Mouse (Mus musculus) kidney, embryonic 15.5 days (tissue): ENCODE measurements around the gene Tesk1. TPM values are rescaled to one million over a fixed set of nuclear protein-coding genes. Genes with fewer than 3 reads are reported as not detected.
A peak's percentile ranks its signal among the peaks of the same experiment; 100 is the strongest.
"Not testable (repeated sequence)": the region's sequence is repeated elsewhere in the genome, so short reads cannot be mapped to it uniquely, and the experiment has no call there.

Experiments
- ATAC-seq: fragments of 200-750 bp; cut with Nextera tagmentation; replicated peaks from 2 replicates; pipeline ENCODE4 v1.8.0; 2017; ENCODE audit warnings: moderate TSS enrichment; ENCODE audit not compliant: low FRiP score
- H3K27ac ChIP-seq: fragments of 300-500 bp; sonication (generic); 2 replicates; pipeline ENCODE4 v1.5.1; 2015; ENCODE audit warnings: mild to moderate bottlenecking, inconsistent platforms
- H3K27me3 ChIP-seq: fragments of 300-500 bp; sonication (generic); 2 replicates; pipeline ENCODE4 v1.6.1; 2015; ENCODE audit warnings: inconsistent platforms
- H3K36me3 ChIP-seq: fragments of 300-500 bp; sonication (generic); 2 replicates; pipeline ENCODE4 v1.6.1; 2015; ENCODE audit warnings: inconsistent platforms
- H3K4me1 ChIP-seq: fragments of 300-500 bp; sonication (generic); 2 replicates; pipeline ENCODE4 v1.6.1; 2015; ENCODE audit warnings: inconsistent platforms
- H3K4me2 ChIP-seq: fragments of 300-500 bp; sonication (generic); 2 replicates; pipeline ENCODE4 v1.6.1; 2015; ENCODE audit warnings: moderate library complexity, mild to moderate bottlenecking, inconsistent platforms
- H3K4me3 ChIP-seq: fragments of 300-500 bp; sonication (generic); replicated peaks from 2 replicates; pipeline ENCODE4 v1.5.1; 2015; ENCODE audit warnings: mild to moderate bottlenecking, inconsistent platforms
- H3K9ac ChIP-seq: fragments of 300-500 bp; sonication (generic); 2 replicates; pipeline ENCODE4 v1.6.1; 2015; ENCODE audit warnings: mild to moderate bottlenecking, inconsistent platforms
- H3K9me3 ChIP-seq: fragments of 300-500 bp; sonication (generic); replicated peaks from 2 replicates; pipeline ENCODE4 v1.6.1; 2016; ENCODE audit warnings: inconsistent platforms
- WGBS: fragments of 180-500 bp; shearing (Covaris S2); methylation state at CpG from one replicate; pipeline ENCODE4 v1.1.7; 2015; ENCODE audit warnings: mixed read lengths; 5-methylcytosine and 5-hydroxymethylcytosine counted together
- polyA plus RNA-seq: library from polyadenylated mRNA; unstranded; fragments of >200 nt; fragmentation: Nextera tagmentation; extraction: Ambion mirVana; gene quantifications from 2 replicates; pipeline ENCODE4 v1.2.1, GENCODE M21; 2015

The Tesk1 gene
- polyA plus RNA-seq, 1 experiment from 2014 or later: 7.4 TPM

DNA sequence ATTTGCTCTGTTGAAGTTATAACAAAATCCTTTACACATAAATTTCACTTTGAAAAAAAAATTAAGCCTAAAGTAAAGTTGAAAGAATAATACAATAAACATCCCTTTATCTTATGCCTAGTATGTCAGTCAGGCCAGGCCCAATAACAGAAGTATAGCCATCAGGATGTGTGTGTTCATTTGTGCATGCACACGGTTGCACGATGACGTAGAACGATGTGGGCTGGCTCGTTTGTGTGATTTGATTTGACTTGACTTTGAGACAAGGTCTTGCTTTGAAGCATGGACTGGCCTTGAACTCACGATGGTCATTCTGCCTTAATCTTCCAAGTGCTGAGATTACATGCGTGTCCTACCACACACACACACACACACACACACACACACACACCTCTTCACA, 25.1 kb downstream of the Tesk1 start:
- no peak overlapping the region for H3K27ac ChIP-seq
- ATAC-seq: no peak
- H3K27me3 ChIP-seq: no peaks in the 10 kb centered on the region
- H3K4me1 ChIP-seq: no peaks in the 10 kb centered on the region
- no peak overlapping the region for H3K4me2 ChIP-seq
- WGBS: 92% methylated on average over 7 of the region's 7 CpGs
- no peaks in the 10 kb centered on the region for H3K36me3 ChIP-seq
- H3K9me3 ChIP-seq: no peaks in the 10 kb centered on the region
- H3K9ac ChIP-seq: no peak overlapping the region
- H3K4me3 ChIP-seq: no peak overlapping the region

DNA sequence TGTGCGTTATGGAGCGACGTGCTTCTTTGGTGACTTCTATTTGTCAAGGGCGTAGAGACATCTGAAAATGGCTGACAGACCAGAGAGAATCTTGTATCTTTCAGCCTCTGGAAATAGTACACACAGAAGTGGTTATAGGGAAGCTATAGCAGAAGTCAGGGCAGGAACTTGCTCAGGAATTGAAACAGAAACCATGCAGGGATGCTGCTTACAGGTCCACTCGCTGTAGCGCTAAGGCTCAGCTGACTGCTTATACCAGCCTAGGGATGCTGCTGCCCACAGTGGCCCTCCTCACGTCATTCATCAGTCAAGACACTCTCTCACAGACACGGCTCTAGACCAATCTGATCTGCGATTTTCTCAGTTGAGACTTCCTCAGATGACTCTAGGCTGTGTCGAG, 28.6 kb downstream of the Tesk1 start:
- no peak overlapping the region for H3K4me3 ChIP-seq
- ATAC-seq: no peak

DNA sequence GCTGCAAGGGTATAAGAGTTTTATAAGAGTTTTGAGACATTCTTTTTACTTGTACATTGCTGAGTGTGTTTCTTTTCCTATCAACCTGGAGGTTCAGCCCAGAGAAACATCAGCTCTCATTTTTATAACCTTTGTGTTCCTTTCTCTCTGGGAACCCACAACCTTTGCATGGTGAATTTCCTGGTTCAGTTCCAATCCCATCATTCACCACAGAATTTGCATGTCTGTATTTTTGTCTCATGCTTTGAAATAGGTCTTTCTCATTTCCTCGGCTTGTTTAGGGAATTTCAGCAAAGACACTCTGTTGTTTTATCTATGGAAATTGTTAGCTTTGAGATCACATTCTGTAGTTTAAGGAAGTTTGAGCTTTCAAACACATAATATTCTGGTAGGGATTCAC, 31.9 kb downstream of the Tesk1 start:
- Histone ChIP-seq H3K27me3 (no peaks in the 10 kb centered on the region), H3K9ac (no peak overlapping the region), H3K4me3 (no peak overlapping the region), H3K36me3 (no peaks in the 10 kb centered on the region), H3K9me3 (no peaks in the 10 kb centered on the region), H3K27ac (no peak overlapping the region), H3K4me2 (no peak overlapping the region), H3K4me1 (peaks cover 8% of the 10 kb centered on the region)
- ATAC-seq: no peak
- 76% methylated on average over 1 of the region's 1 CpGs for WGBS

More for the DNA sequence above, 28.6 kb downstream of the Tesk1 start:
- H3K27ac ChIP-seq: no peak overlapping the region
- H3K9me3 ChIP-seq: no peaks in the 10 kb centered on the region
- whole genome bisulfite sequencing: 89% methylated on average over 10 of the region's 10 CpGs
- no peak overlapping the region for H3K9ac ChIP-seq
- H3K4me2 ChIP-seq: no peak overlapping the region
- no peaks in the 10 kb centered on the region for H3K36me3 ChIP-seq
- no peaks in the 10 kb centered on the region for H3K4me1 ChIP-seq
- no peaks in the 10 kb centered on the region for H3K27me3 ChIP-seq

DNA sequence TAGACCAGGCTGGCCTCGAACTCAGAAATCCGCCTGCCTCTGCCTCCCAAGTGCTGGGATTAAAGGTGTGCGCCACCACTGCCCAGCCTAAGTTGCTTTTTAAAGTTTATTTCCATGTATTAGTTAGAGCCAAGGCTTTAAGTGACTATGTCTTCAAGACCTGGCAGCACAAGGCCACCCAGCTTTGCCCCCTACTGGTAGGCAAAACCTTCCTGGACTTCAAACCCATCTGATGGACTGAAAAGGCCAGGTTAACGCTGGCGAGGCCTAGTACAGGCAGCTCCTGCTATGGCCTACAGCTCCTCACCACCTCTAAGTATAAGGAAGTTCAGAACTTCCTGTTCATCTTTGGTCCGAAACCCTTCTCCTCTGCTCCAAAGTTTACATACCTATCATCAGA, 34.9 kb downstream of the Tesk1 start:
- no peaks in the 10 kb centered on the region for H3K36me3 ChIP-seq
- WGBS: 84% methylated on average over 6 of the region's 6 CpGs
- H3K4me3 ChIP-seq: no peak overlapping the region
- H3K27ac ChIP-seq: no peak overlapping the region
- H3K4me2 ChIP-seq: no peak overlapping the region
- H3K27me3 ChIP-seq: no peaks in the 10 kb centered on the region
- no peak overlapping the region for H3K9ac ChIP-seq
- peaks cover 13% of the 10 kb centered on the region for H3K4me1 ChIP-seq
- ATAC-seq: no peak
- no peaks in the 10 kb centered on the region for H3K9me3 ChIP-seq

DNA sequence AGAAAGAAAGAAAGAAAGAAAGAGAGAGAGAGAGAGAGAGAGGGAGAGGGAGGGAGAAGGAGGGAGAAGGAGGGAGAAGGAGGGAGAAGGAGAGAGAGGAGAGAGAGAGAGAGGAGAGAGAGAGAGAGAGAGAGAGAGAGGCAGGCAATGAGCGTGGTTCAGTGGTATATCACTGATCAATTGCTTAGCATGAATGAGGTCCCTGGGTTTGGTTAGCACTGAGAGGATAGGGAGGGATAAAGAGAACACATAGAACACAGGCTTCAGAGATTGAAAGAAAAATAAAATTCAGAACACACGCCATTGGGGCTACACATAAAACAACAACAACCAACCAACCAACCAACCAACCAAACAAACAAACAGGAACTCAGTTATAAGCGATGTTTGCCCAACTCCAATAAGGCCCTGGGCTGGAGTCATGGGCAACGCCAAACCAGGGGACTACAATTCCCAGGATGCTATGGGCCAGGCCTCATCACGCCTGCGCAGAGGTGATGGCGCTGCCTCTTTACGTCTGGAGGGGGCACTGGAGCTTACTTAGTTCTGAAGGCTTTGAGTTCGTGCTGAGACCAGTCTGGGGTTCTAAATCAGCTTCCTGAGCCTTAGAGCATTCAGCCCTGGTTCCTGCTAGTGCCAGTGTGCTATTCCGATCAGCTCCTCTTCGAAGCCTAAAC, 36.3 kb downstream of the Tesk1 start:
- peak; percentile 93 for ATAC-seq
- Histone ChIP-seq H3K27me3 (no peaks in the 10 kb centered on the region), H3K27ac (peak overlapping the region; percentile 65), H3K9me3 (no peaks in the 10 kb centered on the region), H3K36me3 (no peaks in the 10 kb centered on the region), H3K4me3 (peak overlapping the region; percentile 37), H3K4me1 (peaks cover 13% of the 10 kb centered on the region), H3K9ac (peak overlapping the region; percentile 40; the same call in 1 of the 2 replicates), H3K4me2 (peak overlapping the region; percentile 59)
- 17% methylated on average over 11 of the region's 11 CpGs for WGBS

DNA sequence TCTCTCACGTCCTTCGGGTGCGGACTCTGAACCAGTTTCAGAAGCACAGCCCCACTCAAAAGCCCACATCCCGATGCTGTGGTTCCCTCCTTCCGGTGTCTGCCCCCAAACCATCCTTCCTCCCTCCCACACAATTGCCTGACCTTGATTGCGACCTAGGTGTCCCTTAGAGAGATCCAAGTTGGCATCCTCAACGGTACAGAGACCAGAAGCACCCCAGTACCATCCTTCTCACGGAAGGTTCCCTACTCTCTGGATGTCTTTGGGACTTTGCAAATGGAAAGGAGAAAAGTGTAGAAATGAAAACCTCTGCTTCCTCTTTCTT, 36.8 kb downstream of the Tesk1 start:
- Histone ChIP-seq H3K4me3 (peak overlapping the region; percentile 37), H3K36me3 (no peaks in the 10 kb centered on the region), H3K4me1 (peaks cover 13% of the 10 kb centered on the region), H3K27me3 (no peaks in the 10 kb centered on the region), H3K9ac (peak overlapping the region; percentile 40; the same call in 1 of the 2 replicates), H3K9me3 (no peaks in the 10 kb centered on the region), H3K4me2 (peak overlapping the region; percentile 59), H3K27ac (peak overlapping the region; percentile 65)
- WGBS: 43% methylated on average over 8 of the region's 8 CpGs
- ATAC-seq: 0 out of 2 replicates have a peak, but pooled peaks have one; percentile 14

DNA sequence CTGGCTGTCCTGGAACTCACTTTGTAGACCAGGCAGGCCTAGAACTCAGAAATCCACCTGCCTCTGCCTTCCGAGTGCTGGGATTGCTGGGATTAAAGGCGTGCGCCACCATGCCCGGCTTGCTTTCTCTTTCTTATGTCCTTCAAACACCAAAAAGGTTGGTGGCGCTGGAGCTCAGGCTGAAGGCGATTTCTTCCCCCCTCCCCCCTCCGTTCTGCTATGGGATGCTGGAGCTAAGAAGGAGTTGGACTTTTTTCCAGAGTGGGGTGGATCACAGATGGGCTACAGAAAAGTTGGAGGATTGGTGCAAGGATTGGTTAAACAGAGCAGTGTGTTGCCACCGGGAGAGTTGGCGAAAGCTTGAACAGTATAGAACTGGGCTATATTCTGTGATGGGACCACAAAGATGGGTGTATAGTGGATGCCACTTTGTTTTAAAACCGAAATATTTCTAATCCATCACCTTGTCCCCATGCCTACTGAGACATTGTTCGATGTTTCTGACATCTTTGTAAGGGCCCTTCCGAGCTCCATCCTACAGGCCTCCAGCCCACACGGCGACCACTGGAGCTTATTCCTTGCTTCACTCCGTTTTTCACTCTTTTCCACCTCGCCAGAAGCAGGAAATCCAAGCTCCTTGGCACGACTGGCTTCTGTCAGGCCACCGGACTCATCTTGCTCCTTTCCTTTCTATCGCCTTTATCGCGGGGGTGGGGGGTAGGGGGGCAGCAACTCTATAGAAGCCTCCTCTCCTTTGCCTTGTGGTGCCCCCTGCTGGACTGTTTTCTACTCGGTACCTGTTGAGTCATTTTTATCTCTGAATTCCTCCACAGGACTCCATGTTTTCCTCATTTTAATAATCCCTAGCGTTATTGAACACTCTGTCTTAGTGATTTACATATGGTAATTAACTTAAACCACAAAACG, 37.4 kb downstream of the Tesk1 start:
- Histone ChIP-seq H3K27me3 (no peaks in the 10 kb centered on the region), H3K36me3 (no peaks in the 10 kb centered on the region), H3K9me3 (no peaks in the 10 kb centered on the region), H3K4me2 (peak overlapping the region; percentile 46), H3K27ac (peak overlapping the region; percentile 10; the same call in 1 of the 2 replicates), H3K9ac (no peak overlapping the region), H3K4me1 (peaks cover 13% of the 10 kb centered on the region), H3K4me3 (no peak overlapping the region; the same call in 1 of the 2 replicates)
- WGBS: 50% methylated on average over 24 of the region's 24 CpGs
- no peak for ATAC-seq

DNA sequence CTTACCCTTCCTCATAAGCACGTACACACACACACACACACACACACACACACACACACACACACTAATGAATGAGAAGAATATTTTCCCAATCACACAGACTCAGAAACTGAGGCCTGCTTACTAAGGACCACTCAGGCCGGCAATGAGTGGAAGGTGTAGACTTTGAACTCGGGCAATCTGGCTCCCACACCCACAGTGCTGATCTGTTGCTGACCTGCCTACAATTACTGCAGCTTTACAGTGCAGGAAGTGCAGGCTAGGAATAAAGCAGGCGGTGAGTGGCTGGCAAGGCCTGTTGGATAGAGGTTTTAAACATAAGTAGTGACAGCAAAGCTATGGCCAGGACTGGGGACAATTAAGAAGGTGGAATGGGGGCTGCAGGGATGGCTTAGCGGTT, 39.2 kb downstream of the Tesk1 start:
- no peak for ATAC-seq
- Histone ChIP-seq H3K27ac (no peak overlapping the region), H3K36me3 (no peaks in the 10 kb centered on the region), H3K4me1 (peaks cover 13% of the 10 kb centered on the region), H3K9me3 (no peaks in the 10 kb centered on the region), H3K4me2 (no peak overlapping the region), H3K9ac (no peak overlapping the region), H3K27me3 (no peaks in the 10 kb centered on the region), H3K4me3 (no peak overlapping the region)
- WGBS: 83% methylated on average over 5 of the region's 5 CpGs

DNA sequence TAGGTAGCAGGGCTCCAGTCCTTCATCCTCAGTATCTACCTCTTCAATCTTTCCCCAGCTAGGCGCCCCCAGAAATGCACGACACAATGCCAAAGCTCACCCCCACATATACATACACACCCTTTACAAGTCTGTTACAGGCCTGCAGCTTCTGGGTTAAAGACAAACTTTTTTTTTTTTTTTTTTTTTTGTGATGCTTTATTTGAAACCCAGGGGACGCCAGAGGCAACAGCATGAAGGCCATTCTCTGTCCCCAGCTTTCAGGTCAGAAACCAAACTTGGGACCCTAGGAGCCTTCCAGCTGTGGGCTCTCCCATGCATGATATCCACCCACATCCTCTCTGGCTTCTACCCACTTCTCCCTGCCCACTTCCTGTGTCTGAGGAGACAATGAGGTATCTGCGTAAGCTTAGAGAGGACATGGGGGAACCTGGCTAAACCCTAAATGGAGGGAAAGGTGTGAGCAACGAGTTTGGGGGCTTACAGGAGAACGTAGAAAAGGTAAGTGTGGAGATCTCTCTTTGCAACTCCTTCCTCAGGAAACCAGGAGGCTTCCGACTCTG, 40.2 kb downstream of the Tesk1 start:
- H3K27ac ChIP-seq: no peak overlapping the region
- no peaks in the 10 kb centered on the region for H3K27me3 ChIP-seq
- H3K9me3 ChIP-seq: no peaks in the 10 kb centered on the region
- ATAC-seq: no peak
- H3K4me2 ChIP-seq: no peak overlapping the region
- 75% methylated on average over 7 of the region's 7 CpGs for WGBS
- peaks cover 13% of the 10 kb centered on the region for H3K4me1 ChIP-seq
- no peaks in the 10 kb centered on the region for H3K36me3 ChIP-seq
- H3K9ac ChIP-seq: no peak overlapping the region
- no peak overlapping the region for H3K4me3 ChIP-seq

DNA sequence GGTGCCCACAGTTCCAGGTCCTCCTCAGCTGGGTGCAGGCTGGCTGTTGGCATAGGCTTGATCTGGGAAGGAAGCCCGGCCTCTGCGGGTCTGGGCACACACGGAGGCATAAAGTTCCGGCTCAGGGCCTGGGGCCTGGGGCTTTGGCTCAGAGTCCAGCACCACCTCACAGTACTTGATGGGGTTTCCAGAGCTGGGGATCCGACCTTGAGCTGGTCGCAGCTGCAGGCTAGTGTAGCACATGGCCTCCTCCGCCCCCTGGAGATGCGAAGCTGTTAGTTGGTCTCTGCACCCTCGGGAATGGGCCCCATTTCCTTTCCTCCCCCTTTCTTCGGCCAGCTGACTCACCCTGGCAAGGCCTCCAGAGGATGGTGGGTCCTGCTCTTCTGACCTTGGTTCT, 40.9 kb downstream of the Tesk1 start:
- H3K4me1 ChIP-seq: peaks cover 13% of the 10 kb centered on the region
- no peak overlapping the region for H3K4me2 ChIP-seq
- H3K27ac ChIP-seq: no peak overlapping the region
- H3K4me3 ChIP-seq: no peak overlapping the region
- H3K27me3 ChIP-seq: no peaks in the 10 kb centered on the region
- H3K9ac ChIP-seq: no peak overlapping the region
- 67% methylated on average over 10 of the region's 10 CpGs for WGBS
- H3K36me3 ChIP-seq: no peaks in the 10 kb centered on the region
- H3K9me3 ChIP-seq: no peaks in the 10 kb centered on the region
- no peak for ATAC-seq

DNA sequence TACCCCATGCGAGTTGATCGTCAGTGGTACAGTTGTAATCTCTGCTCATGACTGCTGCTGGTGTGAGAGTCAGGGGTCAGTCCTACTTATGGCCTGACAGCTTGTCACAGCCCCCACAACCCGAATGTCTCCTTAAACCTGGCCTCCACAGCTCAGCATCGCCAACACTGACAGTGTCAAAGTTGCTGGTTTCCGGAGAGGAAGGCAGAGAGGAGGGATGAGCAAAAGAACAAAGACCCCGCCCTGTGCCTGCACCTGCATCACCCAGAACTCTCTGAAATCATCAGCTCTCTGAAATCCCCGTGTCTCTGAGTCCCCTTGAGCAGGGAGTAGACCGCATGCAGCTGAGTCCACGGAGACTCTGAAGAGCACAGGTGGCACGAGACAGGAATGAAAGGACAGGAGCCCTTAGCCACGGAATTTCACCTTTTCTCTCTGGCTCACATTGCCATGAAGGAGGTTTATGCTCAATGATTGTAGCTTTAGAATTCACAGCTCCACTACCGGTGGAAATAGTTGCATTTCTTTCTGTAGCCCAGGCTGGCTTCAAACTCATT, 41.9 kb downstream of the Tesk1 start, which contains the start of gene Sit1:
TSS of gene Sit1 (minus strand) at position 200 of the 557 bp plus-strand sequence.
- WGBS: 59% methylated on average over 12 of the region's 12 CpGs
- Histone ChIP-seq H3K4me1 (peaks cover 5% of the 10 kb centered on the region; the same call in 1 of the 2 replicates), H3K4me2 (no peak within 1 kb of the TSS)

DNA sequence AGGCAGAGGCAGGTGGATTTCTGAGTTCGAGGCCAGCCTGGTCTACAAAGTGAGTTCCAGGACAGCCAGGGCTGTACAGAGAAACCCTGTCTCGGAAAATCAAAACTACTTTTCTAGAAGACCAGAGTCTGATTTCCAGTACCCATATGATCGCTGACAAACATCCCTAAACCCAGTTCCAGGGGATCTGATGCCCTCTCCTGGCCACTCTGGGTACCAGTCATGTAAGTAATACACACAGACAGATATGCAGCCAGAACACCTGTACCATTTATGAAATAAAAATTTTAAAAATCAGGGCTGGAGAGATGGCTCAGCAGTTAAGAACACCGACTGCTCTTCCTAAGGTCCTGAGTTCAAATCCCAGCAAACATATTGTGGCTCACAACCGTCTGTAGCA, 43.9 kb downstream of the Tesk1 start:
- not testable (repeated sequence) for H3K36me3 ChIP-seq, H3K4me2 ChIP-seq, H3K27ac ChIP-seq, H3K27me3 ChIP-seq, H3K9ac ChIP-seq, ATAC-seq, H3K4me1 ChIP-seq, H3K9me3 ChIP-seq, H3K4me3 ChIP-seq
- WGBS: 85% methylated on average over 5 of the region's 5 CpGs

More for the DNA sequence above, 41.9 kb downstream of the Tesk1 start, which contains the start of gene Sit1:
- Histone ChIP-seq H3K9ac (no peak within 1 kb of the TSS), H3K36me3 (no peaks in the 10 kb centered on the region), H3K27ac (no peak within 1 kb of the TSS), H3K27me3 (no peaks in the 10 kb centered on the region), H3K9me3 (no peaks in the 10 kb centered on the region), H3K4me3 (no peak within 1 kb of the TSS)
- ATAC-seq: no peak
